Mouse (Mus musculus) heart, postnatal 25 days (tissue): Measurements from ENCODE around the gene Olfr1259. TPM values are rescaled to one million over a fixed set of nuclear protein-coding genes. Genes with fewer than 3 reads are reported as not detected.
"Not testable (repeated sequence)": the region's sequence is repeated elsewhere in the genome, so short reads cannot be mapped to it uniquely, and the experiment has no call there.

ENCODE experiments used
- DNase-seq: peaks from one replicate; pipeline ENCODE4 v3.0.0; 2022; ENCODE audit warnings: low spot score
- intact Hi-C: fragments of 180-260 bp; cut with DNase I; formaldehyde crosslinking; loops from one replicate; pipeline ENCODE4 v1.15.1; 2025
- total RNA-seq, 2 experiments: library from RNA; stranded (reverse); gene quantifications; 2 replicates each; pipeline ENCODE4 v1.2.3; 2021

The Olfr1259 gene
- not detected for total RNA-seq

- DNase-seq: no peak
- intact Hi-C loops: no loop called here
These were observed at the start of gene Olfr1259 for GRCm38 (mm10) chr2:89948564-89948963. Gene Olfr1259 (minus strand): TSS chr2:89948664.

- DNase-seq: no peak
- intact Hi-C loops: no loop called here
These were observed 42.5 kb upstream of the Olfr1259 start, which contains the start of gene Olfr1261 for GRCm38 (mm10) chr2:89990921-89991320. Gene Olfr1261 (plus strand): TSS chr2:89991221.

- intact Hi-C loops: no loop called here
- no peak for DNase-seq
These were observed 29.2 kb upstream of the Olfr1259 start for GRCm38 (mm10) chr2:89977709-89978108.

GRCm38 (mm10) chr2:89974184-89974583, 25.7 kb upstream of the Olfr1259 start, which contains the start of gene Olfr1260:
Gene Olfr1260 (plus strand): TSS chr2:89974340.
- intact Hi-C loops: no loop called here
- DNase-seq: no peak

- intact Hi-C loops: no loop called here
- DNase-seq: no peak
These were observed 21.5 kb downstream of the Olfr1259 start, which contains the start of gene Olfr1258 for GRCm38 (mm10) chr2:89927009-89927408. Gene Olfr1258 (plus strand): TSS chr2:89927309.

DNA sequence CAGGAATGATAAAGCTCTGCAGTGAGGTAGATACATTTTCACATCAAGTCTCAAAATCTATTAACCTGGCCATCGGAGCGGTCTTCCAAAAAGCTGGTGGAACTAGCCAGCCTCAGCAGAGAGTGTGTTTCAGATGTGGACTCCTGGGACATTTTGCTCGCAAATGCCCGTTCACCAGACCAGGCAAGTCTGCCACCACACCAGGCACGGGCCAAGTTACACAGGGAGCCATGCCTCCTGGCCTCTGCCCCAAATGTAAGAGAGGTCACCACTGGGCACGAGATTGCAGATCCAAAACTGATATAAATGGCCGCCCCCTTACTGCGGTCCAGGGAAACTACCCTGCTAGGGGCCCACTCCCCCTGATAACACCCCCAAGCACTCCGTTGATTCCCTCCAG, 35.8 kb downstream of the Olfr1259 start:
- intact Hi-C loops, DNase-seq: not testable (repeated sequence)

Other genes starting within 250 kb of the Olfr1259 start
- not detected for gene Olfr1252, start 223.7 kb downstream of the Olfr1259 start, total RNA-seq
- gene Olfr1253, start 191.6 kb downstream of the Olfr1259 start, total RNA-seq: not detected
- not detected for gene Olfr1254, start 155.0 kb downstream of the Olfr1259 start, total RNA-seq
- gene Olfr1255, start 136.6 kb downstream of the Olfr1259 start, total RNA-seq: not detected
- not detected for gene Olfr1256, start 107.1 kb downstream of the Olfr1259 start, total RNA-seq
- not detected for gene Olfr48, start 100.5 kb downstream of the Olfr1259 start, total RNA-seq
- not detected for gene Olfr1257, start 70.2 kb downstream of the Olfr1259 start, total RNA-seq
- gene Olfr1258, start 21.4 kb downstream of the Olfr1259 start, total RNA-seq: not detected
- not detected for gene Olfr1260, start 25.7 kb upstream of the Olfr1259 start, total RNA-seq
- gene Olfr1261, start 42.6 kb upstream of the Olfr1259 start, total RNA-seq: not detected
- not detected for gene Olfr1262, start 51.5 kb upstream of the Olfr1259 start, total RNA-seq
- not detected for gene Olfr1263, start 63.5 kb upstream of the Olfr1259 start, total RNA-seq
- gene Olfr1264, start 76.9 kb upstream of the Olfr1259 start, total RNA-seq: not detected
- gene Olfr1265, start 86.7 kb upstream of the Olfr1259 start, total RNA-seq: not detected
- not detected for gene Olfr140, start 114.9 kb upstream of the Olfr1259 start, total RNA-seq
- gene Olfr1269, start 172.7 kb upstream of the Olfr1259 start, total RNA-seq: not detected
- not detected for gene Olfr32, start 193.6 kb upstream of the Olfr1259 start, total RNA-seq
- not detected for gene Olfr1270, start 204.4 kb upstream of the Olfr1259 start, total RNA-seq